Mouse (Mus musculus) liver, adult 2 months (tissue): ENCODE measurements around the gene Hspa1a.

Experiments used
- CTCF ChIP-seq: fragments of 200-500 bp; IDR thresholded peaks from 2 replicates; pipeline ENCODE4 v1.5.1; 2011; ENCODE audit warnings: low read depth, low read length, control low read depth
- POLR2A ChIP-seq: fragments of 200-500 bp; IDR thresholded peaks from 2 replicates; pipeline ENCODE4 v1.6.1; 2011; ENCODE audit warnings: low read length, control low read depth; ENCODE audit not compliant: insufficient read depth; ENCODE audit errors: extremely low read depth

- TF ChIP-seq CTCF (no peak), POLR2A (no peak)
Measured at GRCm38 (mm10) chr17:34931735-34932098, 40.2 kb downstream of the Hspa1a start.
